Mouse (Mus musculus) bone marrow, adult 2 months (tissue): ENCODE data around the gene Arhgap21.

Experiments used
- CTCF ChIP-seq: fragments of 200-500 bp; IDR thresholded peaks from 2 replicates; pipeline ENCODE4 v1.5.1; 2011; ENCODE audit warnings: low read length, control low read depth; ENCODE audit not compliant: control insufficient read depth, insufficient read depth
- POLR2A ChIP-seq: fragments of 200-500 bp; IDR thresholded peaks from 2 replicates; pipeline ENCODE4 v1.6.1; 2011; ENCODE audit warnings: low read depth, mild to moderate bottlenecking, control low read depth, low read length, borderline replicate concordance; ENCODE audit not compliant: control insufficient read depth

DNA sequence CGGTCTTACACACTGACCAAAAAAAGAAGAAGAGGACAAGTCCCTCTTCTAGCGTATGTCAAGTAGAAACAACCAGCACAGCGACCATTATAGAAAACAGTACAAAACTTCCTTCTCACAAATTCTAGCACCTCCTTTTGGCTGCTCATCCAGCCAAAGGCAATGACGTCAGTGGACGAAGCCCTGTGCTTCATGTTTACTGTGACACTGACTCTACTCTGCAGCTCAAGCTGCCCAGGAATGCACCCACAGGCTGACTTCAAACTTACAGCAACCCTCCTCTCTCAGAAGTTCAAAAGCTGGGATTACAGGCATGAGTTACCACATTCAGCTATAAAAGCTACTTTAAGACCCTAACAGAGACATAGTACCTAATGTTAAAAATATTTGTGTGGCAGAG lies 72.2 kb downstream of the Arhgap21 start:
- TF ChIP-seq POLR2A (no peak), CTCF (no peak)
